Mouse (Mus musculus): Measurements from ENCODE around the gene Dnajb4.

DNA sequence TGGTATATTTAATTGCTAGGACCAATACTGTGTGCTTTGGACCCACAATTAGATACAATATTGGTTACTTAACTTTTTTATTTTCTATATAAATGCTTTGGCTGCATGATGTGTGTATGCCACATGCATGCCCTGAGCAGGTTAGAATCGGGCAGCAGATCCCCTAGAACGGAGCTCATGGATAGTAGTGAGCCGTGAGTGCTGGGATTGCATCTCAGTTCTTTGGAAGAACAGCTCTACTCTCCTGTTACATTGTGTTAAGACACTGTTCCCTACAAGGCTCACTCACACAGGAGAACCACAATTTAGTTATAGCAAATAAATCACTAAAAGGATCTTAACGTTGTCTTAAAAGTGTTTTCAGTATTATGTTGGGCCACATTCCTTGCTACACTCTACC is 33.2 kb upstream of the Dnajb4 start:
- TF ChIP-seq POLR2A (IDR thresholded peaks at IDR 0.05; ENCODE audit: borderline replicate concordance, low read depth, low read length) (no peak), CTCF (IDR thresholded peaks at IDR 0.05; ENCODE audit: low read depth, low read length) (no peak)
